In genomic region chr9:27191501-27191981, GRCm38 (mm10) we compare ENCODE assay signal across 8 mouse cellular contexts. TPM values are rescaled to one million over a fixed set of nuclear protein-coding genes. Genes with fewer than 3 reads are reported as not detected.
DNase-seq lines count a peak whose midpoint lies in the region; ATAC-seq and TF ChIP-seq lines count a peak whose summit lies in the region.

No protein-coding gene starts in this region.

- TF ChIP-seq CTCF in thymus, adult 2 months (IDR thresholded peaks at IDR 0.05; ENCODE audit: borderline replicate concordance, control insufficient read depth, extremely low read depth, insufficient read depth, low read length, poor library complexity), result no peak

- no peak overlapping the region for H3K4me3 ChIP-seq in neural tube, embryonic 11.5 days (ENCODE audit: low read depth, low read length)
- peak overlapping the region; percentile 52 for H3K4me3 ChIP-seq in embryonic facial prominence, embryonic 10.5 days
- H3K4me3 ChIP-seq in midbrain, embryonic 14.5 days (replicated peaks; ENCODE audit: low read depth, low read length), result peak overlapping the region; percentile 12; the same call in 1 of the 2 replicates
- no peak overlapping the region for H3K4me3 ChIP-seq in thymus, adult 2 months (ENCODE audit: control insufficient read depth, insufficient read depth, low read length)

- no peaks in the 10 kb centered on the region for H3K36me3 ChIP-seq in neural tube, embryonic 11.5 days (ENCODE audit: control insufficient read depth, insufficient read depth, low read length)
- H3K36me3 ChIP-seq in embryonic facial prominence, embryonic 10.5 days (replicated peaks), result no peaks in the 10 kb centered on the region
- H3K36me3 ChIP-seq in midbrain, embryonic 14.5 days (ENCODE audit: control insufficient read depth, insufficient read depth, low read length), result no peaks in the 10 kb centered on the region
- no peaks in the 10 kb centered on the region for H3K36me3 ChIP-seq in thymus, adult 2 months (ENCODE audit: control insufficient read depth, insufficient read depth, low read length)

- 9% methylated on average over 7 of the region's 7 CpGs for WGBS in neural tube, embryonic 11.5 days
- 6% methylated on average over 7 of the region's 7 CpGs for WGBS in embryonic facial prominence, embryonic 10.5 days
- WGBS in large intestine, adult 2 months, result under 1% methylated on average over 7 of the region's 7 CpGs
- WGBS in midbrain, embryonic 14.5 days, result 2% methylated on average over 7 of the region's 7 CpGs
- WGBS in thymus, adult 2 months, result 20% methylated on average over 7 of the region's 7 CpGs

- H3K9ac ChIP-seq in neural tube, embryonic 11.5 days (ENCODE audit: low read length), result no peak overlapping the region
- no peak overlapping the region; the same call in 1 of the 2 replicates for H3K9ac ChIP-seq in midbrain, embryonic 14.5 days (replicated peaks; ENCODE audit: low read length)

- H3K4me1 ChIP-seq in neural tube, embryonic 11.5 days (ENCODE audit: control insufficient read depth, insufficient read depth, low read length), result peaks cover 15% of the 10 kb centered on the region
- H3K4me1 ChIP-seq in embryonic facial prominence, embryonic 10.5 days, result peaks cover 26% of the 10 kb centered on the region
- H3K4me1 ChIP-seq in midbrain, embryonic 14.5 days (ENCODE audit: control insufficient read depth, insufficient read depth, low read length), result peaks cover 25% of the 10 kb centered on the region
- peaks cover 7% of the 10 kb centered on the region for H3K4me1 ChIP-seq in thymus, adult 2 months (replicated peaks; ENCODE audit: control insufficient read depth, insufficient read depth, low read length)

- 0 out of 2 replicates have a peak, but pooled peaks have one; percentile 17 for ATAC-seq in neural tube, embryonic 11.5 days (ENCODE audit: insufficient read depth, low FRiP score, low TSS enrichment)
- ATAC-seq in midbrain, embryonic 14.5 days (ENCODE audit: low FRiP score, low TSS enrichment), result peak; percentile 51

- DNase-seq in neural tube, embryonic 11.5 days (ENCODE audit: low spot score), result peak; percentile 37
- no peak for DNase-seq in neural tube, embryonic 10.5 days (ENCODE audit: extremely low spot score, low spot score)
- DNase-seq in embryonic facial prominence, embryonic 10.5 days (ENCODE audit: low spot score), result peak; percentile 23
- DNase-seq in heart, postnatal 14 days, result peak; percentile 76 to 77
- peak; percentile 14 for DNase-seq in large intestine, adult 2 months (ENCODE audit: low read depth, low spot score)
- peak; percentile 79 for DNase-seq in midbrain, embryonic 14.5 days
- no peak for DNase-seq in thymus, adult 2 months
- DNase-seq in layer of hippocampus, postnatal 14 days (ENCODE audit: low spot score in 2 of 2), result no peak

- TF ChIP-seq POLR2A in thymus, adult 2 months (IDR thresholded peaks at IDR 0.05; ENCODE audit: control insufficient read depth, extremely low read depth, insufficient read depth, low read length, poor library complexity), result no peak

- intact Hi-C loops in heart, postnatal 14 days (cut with DNase I), result loop anchor here (5.0 kb wide), 1 partner anchor 159 kb away; the partner anchor contains the start of genes Ncapd3 and Vps26b

- H3K27me3 ChIP-seq in neural tube, embryonic 11.5 days (ENCODE audit: control insufficient read depth, insufficient read depth, low read length), result 0 out of 2 replicates have a peak, but pooled peaks cover 2% of the 10 kb centered on the region
- no peaks in the 10 kb centered on the region; the same call in 1 of the 2 replicates for H3K27me3 ChIP-seq in embryonic facial prominence, embryonic 10.5 days (replicated peaks; ENCODE audit: low read depth, poor library complexity, severe bottlenecking)
- 0 out of 2 replicates have a peak, but pooled peaks cover 3% of the 10 kb centered on the region for H3K27me3 ChIP-seq in midbrain, embryonic 14.5 days (ENCODE audit: control insufficient read depth, insufficient read depth, low read length)
- no peaks in the 10 kb centered on the region for H3K27me3 ChIP-seq in thymus, adult 2 months (ENCODE audit: control insufficient read depth, insufficient read depth, low read length)

- H3K4me2 ChIP-seq in neural tube, embryonic 11.5 days (ENCODE audit: low read depth), result peak overlapping the region; percentile 35
- peak overlapping the region; percentile 57 for H3K4me2 ChIP-seq in midbrain, embryonic 14.5 days (ENCODE audit: low read length)

- no peak overlapping the region for H3K27ac ChIP-seq in neural tube, embryonic 11.5 days (ENCODE audit: low read depth, low read length)
- peak overlapping the region; percentile 72 for H3K27ac ChIP-seq in embryonic facial prominence, embryonic 10.5 days (replicated peaks)
- H3K27ac ChIP-seq in midbrain, embryonic 14.5 days (replicated peaks; ENCODE audit: low read depth, low read length), result peak overlapping the region; percentile 71
- no peak overlapping the region for H3K27ac ChIP-seq in thymus, adult 2 months (ENCODE audit: control insufficient read depth, insufficient read depth, low read length)

- no peaks in the 10 kb centered on the region for H3K9me3 ChIP-seq in neural tube, embryonic 11.5 days (ENCODE audit: control insufficient read depth, low read length)
- no peaks in the 10 kb centered on the region for H3K9me3 ChIP-seq in embryonic facial prominence, embryonic 10.5 days
- no peaks in the 10 kb centered on the region for H3K9me3 ChIP-seq in midbrain, embryonic 14.5 days (ENCODE audit: control insufficient read depth, low read length)

RNA-seq across cellular contexts. Expression of gene Jam3, which starts 36.3 kb away (rescaled TPM):
- polyA plus RNA-seq in neural tube, embryonic 11.5 days (2014; fragmentation: Nextera tagmentation; extraction: Ambion mirVana), result 137 and 138 TPM in 2 replicates
- polyA plus RNA-seq in embryonic facial prominence, embryonic 10.5 days (2016; fragmentation: Nextera tagmentation; extraction: Ambion mirVana), result 100 and 111 TPM in 2 replicates
- 10 to 100 TPM; 16.8 to 17.3 TPM for total RNA-seq in heart, postnatal 14 days (2021)
- polyA plus RNA-seq in large intestine, adult 2 months (2012; rRNA removed), result 7.8 and 8.5 TPM in 2 replicates
- 46.9 and 62.4 TPM in 2 replicates for polyA plus RNA-seq in midbrain, embryonic 14.5 days (2014; fragmentation: Nextera tagmentation; extraction: Ambion mirVana)
- 2.0 and 2.5 TPM in 2 replicates for polyA plus RNA-seq in thymus, adult 2 months (2012; rRNA removed)
- total RNA-seq in layer of hippocampus, postnatal 14 days (2021), result 10 to 100 TPM; 30.1 to 31.3 TPM

Comparison
In these comparisons a context has a peak if more than half of its experiments do, and no peak if none do; other contexts are left out.
1. DNase-seq: peak in neural tube, embryonic 11.5 days (single experiment), embryonic facial prominence, embryonic 10.5 days (single experiment), heart, postnatal 14 days (2 of 2), large intestine, adult 2 months (single experiment) and midbrain, embryonic 14.5 days (single experiment); none in neural tube, embryonic 10.5 days (single experiment), thymus, adult 2 months (single experiment) and layer of hippocampus, postnatal 14 days (0 of 2).
2. H3K27ac ChIP-seq: peak in embryonic facial prominence, embryonic 10.5 days (single experiment) and midbrain, embryonic 14.5 days (single experiment); none in neural tube, embryonic 11.5 days (single experiment) and thymus, adult 2 months (single experiment).
3. H3K4me3 ChIP-seq: peak in embryonic facial prominence, embryonic 10.5 days (single experiment) and midbrain, embryonic 14.5 days (single experiment); none in neural tube, embryonic 11.5 days (single experiment) and thymus, adult 2 months (single experiment).